Mouse (Mus musculus) left cerebral cortex, postnatal 25 days (tissue): ENCODE measurements around the gene Bmpr1b. TPM values are rescaled to one million over a fixed set of nuclear protein-coding genes. Genes with fewer than 3 reads are reported as not detected.
"Not testable (repeated sequence)": the region's sequence is repeated elsewhere in the genome, so short reads cannot be mapped to it uniquely, and the experiment has no call there.

Experiments used
- DNase-seq, 2 experiments: peaks; one replicate each; pipeline ENCODE4 v3.0.0; 2022; ENCODE audit warnings: low spot score in 2 of 2, mixed read lengths in 1 of 2
- intact Hi-C: fragments of 180-260 bp; cut with DNase I; formaldehyde crosslinking; loops from one replicate; pipeline ENCODE4 v1.15.1; 2025
- total RNA-seq, 2 experiments: library from RNA; stranded (reverse); gene quantifications; 2 replicates each; pipeline ENCODE4 v1.2.3; 2021

Bmpr1b gene
- total RNA-seq: 10 to 100 TPM; 15.1 to 17.9 TPM

DNA sequence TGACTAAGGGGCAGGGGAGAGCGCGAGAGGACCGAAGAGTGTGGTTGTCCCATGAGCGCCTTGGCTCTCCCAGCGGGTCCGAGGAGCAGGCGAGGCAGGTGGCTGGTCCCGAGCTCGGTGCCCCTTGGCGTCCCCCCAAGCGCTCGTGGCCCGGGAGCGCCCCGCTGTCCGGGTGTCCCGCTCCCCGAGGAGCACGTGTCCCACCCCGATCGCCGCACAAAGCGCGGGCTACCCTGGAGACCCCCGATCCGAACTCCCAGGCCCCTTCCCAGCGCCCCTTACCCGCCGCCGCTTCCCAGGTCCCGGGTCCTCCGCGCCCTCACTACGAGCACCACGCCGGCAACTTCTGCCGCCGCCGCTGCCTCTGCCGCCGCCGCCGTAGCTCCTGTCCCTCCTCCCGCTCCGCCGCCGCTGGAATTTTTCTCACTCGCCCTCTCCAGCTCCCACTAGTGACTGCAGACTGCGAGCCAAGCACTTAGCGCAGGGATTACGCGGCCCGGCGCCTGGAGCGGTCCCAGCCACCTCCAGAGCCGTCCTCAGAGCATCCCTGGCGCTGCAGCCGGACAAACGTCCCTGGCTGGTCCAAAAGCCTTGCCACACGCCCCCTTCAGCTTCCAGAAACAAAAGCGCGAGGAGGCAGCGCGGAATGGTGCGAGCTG lies at the start of gene Bmpr1b:
Gene Bmpr1b, minus strand, starts transcription at position 563 of the 659 bp plus-strand sequence.
- peak; percentile 70 to 81 for DNase-seq
- intact Hi-C loops: loop anchor here (5.0 kb wide), 1 partner anchor 277 kb away; no protein-coding TSS in a partner anchor

DNA sequence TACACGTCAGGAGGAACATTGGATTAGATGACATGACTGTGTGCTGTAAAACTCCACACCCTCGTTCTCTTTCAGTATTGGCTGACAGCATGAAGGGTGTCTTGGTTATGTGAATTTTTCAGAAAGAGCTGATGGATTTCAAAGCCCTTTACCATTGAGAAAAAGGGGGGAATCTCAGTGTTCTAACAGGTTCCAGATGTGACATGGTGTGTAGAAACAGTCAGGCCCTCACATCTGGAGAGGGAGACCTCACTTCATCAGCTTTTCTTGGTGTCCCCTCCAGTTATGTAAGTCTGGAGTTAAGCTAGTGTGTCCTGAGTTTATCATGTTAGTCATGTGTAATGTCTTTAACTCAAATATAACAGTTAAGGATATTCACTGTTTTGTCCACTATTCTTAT lies 43.6 kb upstream of the Bmpr1b start:
- intact Hi-C loops: no loop called here
- no peak for DNase-seq

DNA sequence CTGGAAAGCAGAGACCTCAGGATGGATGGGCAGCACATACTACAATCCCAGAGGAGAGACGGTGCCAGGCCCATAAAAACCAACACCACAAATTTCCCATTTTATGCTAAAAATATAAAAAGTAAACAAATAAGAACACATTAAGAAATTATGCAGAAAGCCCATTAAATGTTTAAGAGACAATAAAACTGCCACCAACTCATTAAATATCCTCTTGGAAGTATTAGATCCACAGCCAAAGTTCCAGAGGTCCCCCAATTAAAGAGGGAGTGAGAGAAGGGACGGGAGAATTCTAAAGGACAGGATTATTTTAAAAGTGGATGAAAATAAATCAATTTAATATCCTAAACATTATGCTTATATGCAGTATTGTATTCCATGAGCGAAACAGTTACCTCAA lies 43.0 kb upstream of the Bmpr1b start:
- DNase-seq: no peak
- intact Hi-C loops: no loop called here

DNA sequence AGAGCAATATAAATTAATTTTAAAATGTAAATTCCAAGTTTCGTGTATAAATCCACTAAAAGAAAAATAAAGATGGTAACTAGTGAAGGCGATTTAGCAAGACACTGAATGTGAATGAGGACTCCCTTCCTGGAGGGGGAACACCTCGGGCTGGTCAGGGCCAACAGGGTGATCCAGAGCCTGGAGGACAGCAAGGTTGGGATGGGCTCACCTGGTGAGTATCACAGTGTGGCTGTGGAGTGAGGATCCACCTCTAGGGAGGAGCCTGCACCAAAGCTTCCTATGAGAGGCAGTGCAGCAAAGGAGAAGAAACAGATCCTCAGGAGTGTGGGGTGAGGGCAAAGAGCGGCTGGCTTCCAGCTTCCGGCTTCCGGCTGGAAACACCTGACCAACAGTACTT lies 40.8 kb upstream of the Bmpr1b start:
- no peak for DNase-seq
- intact Hi-C loops: no loop called here

DNA sequence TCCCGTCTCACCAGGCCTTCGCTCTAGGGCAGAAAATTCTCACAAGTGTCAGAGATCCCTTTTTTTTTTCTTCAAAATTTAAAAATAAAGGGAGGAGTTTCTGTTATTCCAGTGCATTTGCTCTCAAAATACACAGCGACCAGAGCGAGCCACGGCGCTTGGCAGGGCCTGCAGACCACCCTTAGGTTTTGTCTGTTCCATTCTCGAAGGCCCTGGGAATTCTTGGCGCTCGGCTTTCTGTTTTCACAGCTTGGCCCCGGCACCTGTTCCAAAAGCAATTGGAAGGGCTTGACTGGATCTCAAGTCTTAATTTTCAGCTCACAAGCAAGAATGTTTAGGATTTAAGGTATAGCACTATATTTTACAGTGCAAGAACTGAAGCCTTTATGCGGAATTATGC lies 39.8 kb upstream of the Bmpr1b start:
- intact Hi-C loops: no loop called here
- no peak for DNase-seq

DNA sequence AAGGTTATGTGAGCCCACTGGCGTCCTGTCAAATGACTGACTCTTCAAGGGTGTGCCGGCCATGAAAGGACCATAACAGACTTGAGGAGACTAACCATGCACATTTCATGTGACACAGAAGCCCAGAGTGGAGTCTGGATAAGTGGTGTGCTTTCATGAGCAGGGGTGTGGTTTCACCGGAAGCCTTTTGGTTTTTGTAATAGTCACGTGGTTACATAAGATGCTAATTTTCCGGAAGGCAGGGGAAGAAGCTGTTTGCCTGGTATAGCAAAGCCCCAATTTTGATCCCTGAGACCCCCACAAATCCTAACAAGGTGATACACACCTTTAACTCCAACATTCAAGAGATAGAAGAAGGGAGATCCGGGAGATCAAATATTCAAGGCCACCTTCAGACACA lies 38.3 kb upstream of the Bmpr1b start:
- no peak for DNase-seq
- intact Hi-C loops: no loop called here

DNA sequence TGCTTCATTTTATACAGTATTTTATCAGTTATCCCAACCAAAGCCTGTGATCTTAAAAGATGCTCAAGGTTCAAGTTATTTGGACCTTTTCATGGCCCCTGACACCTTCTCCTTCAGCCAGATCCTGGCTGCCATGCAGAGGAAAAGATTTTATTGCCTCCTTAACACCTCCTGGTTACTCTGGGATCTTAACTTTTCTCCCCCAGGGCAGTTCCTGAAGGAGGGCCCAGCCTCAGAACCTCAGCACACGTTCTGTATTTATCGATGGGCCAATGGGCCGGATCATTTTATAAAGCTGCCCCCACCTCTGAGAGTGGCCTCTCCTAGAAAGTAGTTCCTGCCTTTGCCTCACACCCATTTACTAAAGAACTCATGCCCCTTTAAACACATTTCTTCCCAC lies 37.1 kb upstream of the Bmpr1b start:
- intact Hi-C loops: no loop called here
- DNase-seq: no peak

DNA sequence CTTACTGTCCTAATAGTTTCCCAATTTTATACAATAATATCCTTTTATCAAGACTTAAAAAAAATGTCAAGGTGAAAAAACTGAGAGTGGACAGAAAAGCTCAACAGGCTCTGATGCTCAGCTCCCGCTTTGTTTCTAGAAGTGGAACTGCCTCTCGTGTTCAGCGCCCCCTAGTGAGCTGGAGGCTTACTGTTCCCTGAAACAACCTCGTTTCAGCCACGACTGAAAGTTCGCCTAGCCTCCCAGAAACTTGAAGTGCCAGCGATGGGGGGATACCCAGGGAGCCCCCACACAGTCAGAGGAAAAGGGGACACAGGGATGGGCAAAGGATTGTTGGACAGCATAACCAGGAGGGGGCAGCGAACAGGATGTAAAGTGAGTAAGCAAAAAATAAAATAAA lies 26.9 kb upstream of the Bmpr1b start:
- no peak for DNase-seq
- intact Hi-C loops: no loop called here

DNA sequence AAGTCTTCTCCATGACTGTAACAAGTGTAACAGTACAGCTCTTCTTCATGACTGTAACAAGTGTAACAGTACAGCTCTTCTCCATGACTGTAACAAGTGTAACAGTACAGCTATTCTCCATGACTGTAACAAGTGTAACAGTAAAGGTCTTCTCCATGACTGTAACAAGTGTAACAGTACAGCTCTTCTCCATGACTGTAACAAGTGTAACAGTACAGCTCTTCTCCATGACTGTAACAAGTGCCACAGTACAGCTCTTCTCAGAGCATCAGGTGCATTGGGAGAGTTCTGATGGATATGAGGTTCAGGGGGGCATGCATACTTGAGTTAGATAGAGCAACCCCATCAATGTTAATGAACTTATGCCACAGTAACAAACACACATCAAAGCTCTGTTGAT lies 22.4 kb upstream of the Bmpr1b start:
- intact Hi-C loops, DNase-seq: not testable (repeated sequence)

DNA sequence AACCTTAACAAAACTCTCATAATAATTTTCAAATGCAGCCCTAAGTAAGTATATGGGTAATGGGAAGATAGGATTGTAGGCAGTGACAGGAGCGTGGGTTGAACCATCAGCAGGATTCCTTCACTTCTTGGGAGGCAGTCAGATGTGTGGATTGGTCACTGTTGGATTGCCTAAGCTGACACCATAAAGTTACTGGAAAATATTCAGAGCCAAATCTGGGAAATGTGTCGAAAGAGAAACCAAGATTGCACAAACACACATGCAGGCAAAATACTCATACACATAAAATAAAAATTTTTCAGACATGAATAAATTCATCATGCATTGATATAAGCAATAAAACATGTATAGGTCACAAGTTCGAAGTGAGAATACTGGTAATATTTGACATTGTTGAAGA lies 17.3 kb upstream of the Bmpr1b start:
- DNase-seq: no peak
- intact Hi-C loops: no loop called here

DNA sequence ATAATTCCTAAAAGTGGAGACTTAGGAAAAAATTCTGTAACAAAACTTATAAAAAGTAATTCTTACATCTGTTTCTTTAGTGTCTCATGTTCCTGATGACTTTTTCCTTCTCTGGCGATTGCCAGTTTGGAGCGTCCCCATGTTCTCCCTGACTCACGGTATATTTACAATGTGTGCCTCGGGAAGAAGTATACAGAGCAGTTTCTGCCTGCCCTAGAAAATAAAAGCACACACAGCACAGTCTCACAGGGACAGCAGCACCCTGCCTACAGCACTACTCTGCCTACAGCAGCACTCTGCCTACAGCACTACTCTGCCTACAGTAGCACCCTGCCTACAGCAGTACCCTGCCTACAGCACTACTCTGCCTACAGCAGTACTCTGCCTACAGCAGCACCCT lies 4.8 kb upstream of the Bmpr1b start:
- DNase-seq: peak; percentile 7 to 81
- intact Hi-C loops: no loop called here

DNA sequence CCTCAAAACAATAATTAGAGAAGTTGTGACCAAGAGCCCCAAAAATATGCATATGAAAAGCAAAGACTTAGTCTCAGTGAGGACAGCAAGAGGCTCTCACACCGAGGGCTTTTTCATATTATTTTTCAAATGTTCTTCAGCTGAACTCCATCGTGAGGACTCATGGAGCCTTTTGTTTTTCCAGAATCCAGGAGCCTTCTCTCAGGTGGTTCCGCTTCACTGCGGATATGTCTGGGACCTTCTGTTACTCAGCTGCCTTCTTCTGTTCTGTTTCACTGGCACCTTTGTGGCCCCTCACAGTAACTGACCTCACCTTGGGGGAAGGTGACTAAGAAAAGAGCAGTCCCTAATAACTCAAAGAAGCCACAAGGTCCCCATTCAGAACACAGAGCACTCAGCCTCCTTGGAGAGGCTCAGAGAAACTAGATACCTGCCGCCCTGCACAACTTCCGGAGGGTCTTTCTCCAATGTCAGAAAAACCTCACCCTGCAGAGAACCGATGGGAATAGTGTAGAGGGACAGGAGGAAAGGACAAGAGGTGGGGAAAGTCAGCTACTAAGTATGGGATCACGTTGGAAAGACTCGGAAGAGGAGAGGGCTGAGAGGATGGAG lies 868 bp downstream of the Bmpr1b start:
- intact Hi-C loops: loop anchor here (5.0 kb wide), 1 partner anchor 276 kb away; no protein-coding TSS in a partner anchor
- DNase-seq: no peak

DNA sequence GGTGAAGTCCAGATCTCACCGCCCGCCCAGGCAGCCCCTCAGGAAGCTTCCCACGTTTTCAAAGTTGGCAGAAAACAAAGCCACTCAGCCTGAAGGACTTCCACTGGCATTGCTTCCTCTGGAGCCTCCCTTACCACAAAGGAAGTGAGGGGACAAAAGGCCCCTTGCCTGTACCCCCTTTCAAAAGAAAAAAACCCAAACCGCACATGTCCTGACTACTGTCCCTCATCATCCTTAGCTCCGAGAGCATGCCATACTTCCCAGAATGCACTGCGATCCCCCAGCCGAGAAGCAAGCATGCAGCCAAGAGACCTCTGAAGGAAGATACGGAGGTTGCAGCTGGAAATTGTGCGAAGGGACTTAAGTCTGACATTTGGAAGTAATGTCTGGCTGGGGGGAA lies 4.2 kb downstream of the Bmpr1b start:
- intact Hi-C loops: loop anchor here (5.0 kb wide), 1 partner anchor 273 kb away; no protein-coding TSS in a partner anchor
- DNase-seq: no peak

DNA sequence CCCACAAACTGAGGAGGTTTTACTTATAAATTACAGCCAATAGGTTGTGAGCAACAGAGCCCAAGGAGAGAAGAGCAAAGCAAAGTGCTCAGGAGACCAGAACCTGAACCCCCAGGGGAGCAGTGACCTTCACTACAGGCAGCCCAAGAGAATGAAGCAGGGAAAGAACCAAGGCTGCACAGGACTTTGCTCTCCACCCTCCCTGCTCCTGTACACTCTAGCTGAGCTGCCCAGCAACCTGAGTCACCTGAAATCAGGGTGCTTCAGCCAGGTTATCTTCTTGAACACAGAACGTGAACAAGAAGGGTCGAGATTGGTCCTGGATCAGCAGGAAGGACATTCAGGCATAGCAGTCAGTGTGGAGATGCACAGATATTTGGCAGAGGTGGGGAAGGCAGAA lies 5.3 kb downstream of the Bmpr1b start:
- no peak for DNase-seq
- intact Hi-C loops: no loop called here

DNA sequence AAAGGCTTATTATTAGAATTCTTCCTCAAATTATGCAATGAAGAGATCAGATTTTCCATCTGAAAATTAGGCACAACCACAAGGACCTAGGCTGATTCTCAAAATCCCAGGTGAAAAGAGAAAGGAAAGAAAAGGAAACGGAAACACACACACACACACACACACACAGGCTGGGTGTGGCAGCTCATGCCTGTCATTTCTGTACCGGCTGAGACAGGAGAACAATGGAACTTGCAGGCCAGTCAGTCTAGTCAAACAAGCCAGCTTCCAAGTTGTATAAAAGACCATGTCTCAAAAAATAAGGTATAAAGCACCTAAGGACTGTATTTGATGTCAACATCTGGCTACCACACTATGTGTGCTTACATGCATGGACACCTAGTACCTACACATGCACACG lies 7.8 kb downstream of the Bmpr1b start:
- DNase-seq: no peak
- intact Hi-C loops: no loop called here

DNA sequence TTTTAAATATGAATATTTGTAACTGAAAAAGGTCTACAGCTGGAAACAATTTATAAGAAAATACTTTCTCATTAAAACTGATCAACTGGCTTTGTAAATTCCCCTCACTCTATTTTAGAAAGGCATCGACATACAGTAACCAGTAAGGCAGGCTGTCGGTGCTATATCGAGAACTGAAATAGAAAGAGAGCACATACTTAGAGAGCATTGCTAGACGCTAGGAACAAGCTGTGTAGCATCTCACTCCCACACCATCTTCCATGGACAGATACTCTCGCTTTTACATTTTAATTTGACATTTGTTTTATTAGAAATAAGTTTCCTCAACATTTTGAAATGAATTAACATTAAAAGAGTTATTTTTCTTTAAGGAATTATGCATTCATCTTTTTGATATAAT lies 17.2 kb downstream of the Bmpr1b start:
- intact Hi-C loops: no loop called here
- DNase-seq: no peak

DNA sequence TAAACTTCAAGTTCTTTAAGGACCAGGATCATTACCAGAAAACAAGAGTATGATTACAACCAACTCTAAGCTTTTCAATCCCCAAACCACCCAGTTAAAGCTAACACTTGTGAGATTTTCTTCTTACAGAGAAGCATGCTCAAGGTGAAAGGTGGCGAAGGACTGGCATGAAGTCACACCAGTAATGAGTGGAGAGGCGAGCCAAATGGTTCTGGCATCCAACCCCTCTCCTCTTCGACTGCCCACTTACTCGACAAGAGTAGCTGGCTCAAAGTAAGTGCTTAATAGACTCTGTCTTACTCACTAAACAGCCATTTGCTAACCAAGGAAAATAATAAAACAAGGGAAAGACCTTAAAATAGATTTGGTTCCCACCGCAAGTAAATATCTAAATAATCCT lies 30.4 kb downstream of the Bmpr1b start:
- DNase-seq: no peak
- intact Hi-C loops: no loop called here

DNA sequence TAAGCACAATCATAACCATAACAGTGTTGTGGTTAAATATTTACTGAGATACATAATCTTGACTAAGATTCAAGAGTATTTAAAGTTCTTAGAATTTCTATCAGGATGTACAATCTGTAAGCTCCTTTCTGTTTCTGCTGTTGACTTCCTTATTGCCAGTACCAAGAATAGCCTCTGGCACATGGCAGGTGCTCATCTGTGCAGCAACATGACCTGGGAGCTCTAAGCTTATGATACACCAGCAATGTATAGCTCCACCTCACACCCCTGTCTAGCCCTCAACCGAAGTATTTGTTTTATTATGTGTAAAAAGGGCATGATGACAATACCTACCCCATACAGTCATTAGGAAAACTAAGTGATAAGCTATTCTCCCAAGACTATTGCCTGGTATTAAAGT lies 42.8 kb downstream of the Bmpr1b start:
- DNase-seq: no peak
- intact Hi-C loops: no loop called here

DNA sequence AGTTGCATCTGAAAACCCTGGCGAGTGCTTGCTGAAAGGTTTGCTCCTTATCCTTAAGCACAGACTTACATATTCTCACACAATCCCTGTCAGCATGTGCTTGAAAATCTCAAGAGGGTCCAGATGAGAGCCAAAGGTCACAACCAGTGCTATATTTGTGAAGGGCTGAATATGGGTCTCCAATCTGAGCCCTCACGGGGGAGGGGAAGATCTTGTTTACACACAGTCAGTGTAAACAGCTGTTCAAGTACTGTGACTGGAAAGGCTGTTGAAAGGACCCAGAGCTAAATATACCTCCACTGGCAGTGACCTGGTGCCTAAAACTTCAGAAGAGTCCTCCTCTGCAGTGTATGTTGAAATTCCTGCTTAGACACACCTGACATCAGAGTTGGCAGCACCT lies 43.7 kb downstream of the Bmpr1b start:
- intact Hi-C loops: no loop called here

DNA sequence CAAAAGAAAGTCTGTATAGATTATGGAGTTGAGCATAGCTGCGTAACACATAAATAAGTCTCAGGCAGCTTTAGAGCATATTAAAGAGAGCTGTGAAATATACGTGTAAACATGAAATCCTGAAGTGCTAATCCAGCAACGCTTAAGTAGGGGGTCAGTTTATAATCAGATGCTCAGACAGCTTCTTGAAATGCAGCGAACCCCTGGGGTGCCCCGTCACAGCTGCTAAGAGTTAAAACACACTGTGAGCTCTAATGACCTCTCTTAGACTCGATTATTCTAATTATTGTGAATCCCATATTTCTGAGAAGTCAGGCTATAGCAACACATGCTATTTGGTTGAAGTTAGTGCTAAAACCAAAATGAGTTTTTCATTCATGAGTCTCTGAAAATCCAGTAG lies 45.0 kb downstream of the Bmpr1b start:
- no peak for DNase-seq
- intact Hi-C loops: no loop called here

More for the DNA sequence above, 43.7 kb downstream of the Bmpr1b start:
- DNase-seq: no peak

DNA sequence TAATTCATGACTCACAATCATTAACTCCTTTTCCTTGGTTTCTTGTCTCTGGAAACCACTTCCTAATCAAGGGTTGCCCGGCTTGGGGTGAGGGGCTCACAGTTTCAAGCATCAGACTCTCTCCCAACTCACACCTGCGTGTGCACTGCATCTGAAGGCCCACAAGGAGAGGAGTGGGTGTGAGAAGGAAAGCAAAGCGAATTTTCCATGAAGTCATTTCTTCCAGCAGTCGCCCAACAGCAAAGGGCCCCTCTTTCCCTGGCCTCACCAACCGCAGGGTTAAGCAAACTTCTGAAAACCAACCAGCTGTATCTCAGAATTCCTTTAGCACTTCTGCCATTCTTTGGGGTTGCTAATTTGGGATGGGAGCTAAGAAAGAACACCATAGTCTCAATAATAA lies 46.8 kb downstream of the Bmpr1b start:
- DNase-seq: no peak

DNA sequence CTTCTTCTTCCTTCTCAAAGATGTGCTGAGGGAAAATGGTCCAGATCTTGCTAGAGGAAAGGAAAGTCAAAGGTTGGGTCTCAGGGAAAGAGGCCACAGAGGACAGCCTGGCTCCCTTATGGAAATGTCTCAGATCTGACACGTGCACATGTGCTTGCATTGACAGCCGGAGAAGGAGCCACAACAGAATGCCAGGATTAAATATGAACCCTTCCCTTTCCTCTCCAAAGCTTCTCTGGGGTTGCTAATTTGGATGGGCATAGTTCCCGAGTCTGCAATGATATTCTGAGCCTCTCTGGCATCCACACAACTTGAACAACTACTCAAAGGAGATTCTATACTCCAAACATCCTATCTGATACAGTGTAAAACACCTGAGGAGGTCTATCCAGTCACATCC lies 48.4 kb downstream of the Bmpr1b start:
- intact Hi-C loops: no loop called here
- no peak for DNase-seq

More for the DNA sequence above, 46.8 kb downstream of the Bmpr1b start:
- intact Hi-C loops: no loop called here
